Mouse (Mus musculus) MEL-GATA-1-ER (cell line): ENCODE data around the gene Myt1l.

Source experiments
- DNase-seq: peaks from one replicate; pipeline ENCODE4 v3.0.0-alpha.2; 2012; ENCODE audit warnings: low read depth; ENCODE audit errors: extremely low read depth

The Myt1l gene

DNA sequence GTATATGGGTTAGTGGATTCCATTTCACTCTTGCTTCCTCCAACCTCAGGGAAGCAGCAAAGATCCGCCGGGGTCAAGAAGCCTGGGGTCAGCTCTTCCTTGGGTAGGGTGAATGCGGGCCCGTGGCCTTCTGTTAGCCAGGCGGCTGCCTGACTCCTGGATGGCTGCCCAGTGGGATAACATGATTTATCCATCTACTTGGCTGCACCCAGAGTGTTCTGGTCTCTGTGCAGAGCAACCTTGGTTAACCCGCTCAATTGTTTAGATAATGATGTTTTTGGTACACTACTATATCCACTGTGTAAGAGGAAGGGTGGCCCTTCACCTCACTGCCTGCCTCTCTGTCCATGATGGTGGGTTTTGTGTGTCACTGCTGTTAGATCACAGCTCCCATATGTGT lies 423.9 kb downstream of the Myt1l start:
- DNase-seq = no peak

DNA sequence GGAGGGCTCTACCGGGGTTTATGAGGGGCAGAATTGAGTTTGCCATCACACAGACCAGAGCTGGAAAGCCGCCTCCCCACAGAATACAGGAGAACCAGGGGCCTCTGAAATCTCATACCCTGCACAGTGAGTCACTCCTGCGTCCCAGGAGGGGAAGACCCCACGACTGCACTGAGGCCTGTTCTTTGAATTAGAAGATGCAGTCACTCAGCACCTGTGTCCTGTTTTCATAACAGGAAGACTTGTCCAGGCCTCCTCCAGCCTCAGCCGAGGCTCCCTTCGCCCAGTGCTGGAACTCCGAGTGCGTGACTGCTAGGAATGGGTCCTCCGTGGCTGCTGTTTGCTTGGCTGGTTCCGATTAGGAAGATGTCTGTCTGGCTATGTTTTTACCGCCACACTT lies 425.8 kb downstream of the Myt1l start:
- no peak for DNase-seq

DNA sequence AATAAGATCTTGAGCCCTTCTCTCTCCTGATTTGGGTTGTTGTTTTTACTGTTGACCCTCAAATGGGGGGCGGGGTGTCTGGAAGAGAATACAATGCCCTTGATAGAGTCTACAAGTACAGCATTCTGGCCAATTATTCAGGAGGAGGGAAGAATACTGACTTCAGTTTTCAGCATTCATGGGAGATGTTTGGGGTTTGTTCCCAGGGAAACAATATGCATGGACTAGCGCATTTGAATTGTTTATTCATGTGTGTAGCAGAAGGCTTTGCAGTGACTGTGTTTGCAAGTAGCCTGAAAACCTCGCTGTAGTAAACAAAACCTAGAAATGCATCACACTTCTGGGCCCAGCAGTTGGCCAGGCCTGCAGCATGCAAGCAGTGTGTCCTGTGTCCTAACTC lies 426.3 kb downstream of the Myt1l start:
- DNase-seq = no peak

DNA sequence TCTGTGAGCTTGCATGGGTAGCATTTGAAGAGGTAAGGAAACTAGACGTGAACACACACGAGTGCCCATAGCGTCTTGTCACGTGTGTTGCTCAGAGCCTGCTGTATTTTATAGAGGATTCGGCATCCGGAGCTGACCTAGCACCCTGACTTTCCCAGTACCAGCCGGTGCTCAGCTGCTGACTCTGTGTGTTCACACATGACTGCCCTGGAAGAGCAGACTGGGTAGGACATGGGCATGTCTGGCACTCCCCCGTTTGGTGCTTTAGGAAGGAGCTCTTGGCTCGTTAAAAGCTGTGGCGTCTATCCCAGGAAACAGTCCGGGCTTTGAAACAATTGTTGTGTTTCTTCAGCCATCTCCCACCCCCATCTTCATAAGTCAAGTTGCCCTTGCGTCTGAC lies 428.8 kb downstream of the Myt1l start:
- DNase-seq = no peak

DNA sequence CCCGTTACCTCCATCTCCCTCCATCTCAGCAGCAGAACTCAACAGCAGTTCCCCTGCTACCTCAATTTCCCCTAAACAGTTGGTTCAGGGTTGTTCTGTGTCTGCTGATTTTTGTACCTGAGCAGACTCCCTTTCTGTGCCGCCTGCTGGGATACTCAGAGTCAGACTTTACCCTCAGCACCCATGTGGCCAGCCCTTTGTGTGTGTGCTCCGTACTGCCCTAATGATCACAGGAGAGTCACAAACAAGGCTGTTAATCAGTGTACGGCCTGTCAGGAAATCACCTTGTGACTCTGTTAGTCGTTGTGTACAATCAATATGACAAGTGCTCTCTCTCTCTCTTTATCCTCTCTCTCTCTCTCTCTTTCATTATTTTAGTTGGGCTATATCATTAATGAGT lies 430.5 kb downstream of the Myt1l start:
- DNase-seq = no peak

DNA sequence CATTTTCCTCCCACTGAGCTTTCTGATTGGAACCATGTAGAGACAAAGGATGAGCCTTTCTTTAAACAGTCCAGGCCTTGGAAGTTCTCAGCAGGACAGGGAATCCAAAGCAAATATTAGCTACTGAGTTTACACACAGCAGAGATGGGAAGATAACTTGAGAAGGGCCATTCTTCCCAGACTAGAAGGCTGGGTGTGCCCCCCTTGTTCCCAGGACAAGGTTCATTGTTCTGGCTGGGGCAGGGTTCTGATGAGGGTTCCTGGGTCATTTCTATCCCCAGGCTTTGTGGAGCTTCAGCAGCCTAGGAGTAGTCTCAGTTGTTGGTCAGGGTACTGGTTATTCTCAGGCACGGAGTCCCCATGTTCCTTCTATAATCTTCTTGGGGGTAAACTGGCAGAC lies 432.9 kb downstream of the Myt1l start:
- DNase-seq = no peak

DNA sequence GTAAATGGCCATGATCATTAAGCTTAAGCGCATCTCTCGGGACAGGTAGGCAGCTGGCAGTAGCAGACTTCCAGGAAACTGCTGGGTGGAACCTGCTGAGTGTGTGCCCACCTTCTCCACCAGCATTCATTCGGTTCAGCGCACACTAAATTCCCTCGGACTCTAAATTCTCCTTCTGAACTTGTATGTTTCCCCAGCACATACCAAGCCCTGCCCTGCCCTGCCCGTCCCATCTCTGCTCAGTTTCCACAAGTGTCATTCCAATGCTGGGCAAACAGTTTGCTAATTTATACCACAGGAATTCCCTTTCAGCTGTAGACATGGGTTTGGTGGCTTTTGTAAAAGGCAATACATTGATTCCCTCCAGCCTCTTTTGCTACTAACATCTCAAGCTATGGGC lies 436.8 kb downstream of the Myt1l start:
- DNase-seq = no peak

DNA sequence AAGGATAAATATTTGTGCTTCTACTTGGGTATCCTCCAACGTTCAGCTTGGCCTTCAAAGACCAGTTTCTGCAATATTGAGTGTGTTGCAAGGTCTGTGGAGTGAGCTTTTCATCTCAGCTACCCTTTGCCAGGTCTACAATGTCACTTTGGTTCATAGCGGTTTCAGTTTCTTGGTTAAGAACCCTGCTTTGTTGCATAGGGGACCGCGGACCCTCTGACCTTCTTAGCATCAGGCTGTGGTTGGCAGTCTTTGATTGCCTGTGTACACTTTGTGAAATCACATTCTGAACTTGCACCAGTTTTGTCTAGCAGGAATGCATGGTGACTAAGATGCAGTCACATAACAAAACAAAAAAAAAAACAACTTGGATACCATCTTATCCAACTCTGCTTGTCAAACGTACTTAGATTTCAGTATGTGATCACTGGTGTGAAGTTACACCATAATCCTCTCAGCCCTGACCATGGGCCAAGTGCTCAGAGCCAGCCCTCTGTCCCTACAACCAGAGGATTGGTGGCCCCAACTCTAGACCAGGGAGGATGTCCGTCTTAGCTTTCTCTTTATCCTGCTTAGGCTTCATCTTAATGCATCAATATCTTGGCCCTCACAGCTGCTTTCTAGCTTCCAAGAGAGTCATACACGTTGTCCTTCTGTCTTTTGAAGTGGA lies 443.7 kb downstream of the Myt1l start:
- no peak for DNase-seq

DNA sequence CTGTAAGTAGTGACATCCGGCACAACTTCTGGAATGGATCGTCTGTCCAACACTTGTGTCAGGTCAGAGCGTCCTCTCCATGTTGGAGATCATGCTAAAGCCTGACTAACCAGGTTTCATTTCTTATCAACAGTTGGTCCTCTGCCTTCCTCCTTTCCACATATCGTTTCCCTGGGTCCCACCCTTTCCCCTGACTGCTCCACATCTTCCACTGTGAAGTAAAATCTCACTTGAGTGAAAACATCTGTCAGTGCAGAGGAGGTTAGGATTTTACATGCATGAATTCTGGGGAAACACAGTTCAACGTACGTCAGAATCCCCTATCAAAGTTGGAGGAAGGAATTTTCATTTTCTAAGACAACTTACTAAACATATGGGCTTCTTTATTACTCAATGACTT lies 444.3 kb downstream of the Myt1l start:
- no peak for DNase-seq
